Mouse (Mus musculus): ENCODE data around the gene Tnfsf18. TPM values are rescaled to one million over a fixed set of nuclear protein-coding genes. Genes with fewer than 3 reads are reported as not detected.

Gene Tnfsf18
- total RNA-seq, 2 experiments from 2014 or later, result not detected

Other genes starting within 250 kb of the Tnfsf18 start
- gene Prdx6, start 243.4 kb upstream of the Tnfsf18 start, total RNA-seq (2021), result 100 to 1,000 TPM; 300 to 347 TPM
- not detected for gene Tnfsf4, start 99.2 kb upstream of the Tnfsf18 start, total RNA-seq (2021)